Mouse (Mus musculus) R1 (cell line): ENCODE measurements around the gene Ly6g6c.
"Not testable (repeated sequence)": the region's sequence is repeated elsewhere in the genome, so short reads cannot be mapped to it uniquely, and the experiment has no call there.

ENCODE experiments used
- DNase-seq: peaks from one replicate; pipeline ENCODE4 v3.0.0-alpha.2; 2018; ENCODE audit warnings: low read depth, low spot score

Ly6g6c gene

GRCm38 (mm10) chr17:35031272-35031671 is 33.9 kb upstream of the Ly6g6c start:
- no peak for DNase-seq

GRCm38 (mm10) chr17:35031880-35032279 is 33.3 kb upstream of the Ly6g6c start:
- DNase-seq: no peak

GRCm38 (mm10) chr17:35032323-35032870 is 32.8 kb upstream of the Ly6g6c start:
- DNase-seq: no peak

DNA sequence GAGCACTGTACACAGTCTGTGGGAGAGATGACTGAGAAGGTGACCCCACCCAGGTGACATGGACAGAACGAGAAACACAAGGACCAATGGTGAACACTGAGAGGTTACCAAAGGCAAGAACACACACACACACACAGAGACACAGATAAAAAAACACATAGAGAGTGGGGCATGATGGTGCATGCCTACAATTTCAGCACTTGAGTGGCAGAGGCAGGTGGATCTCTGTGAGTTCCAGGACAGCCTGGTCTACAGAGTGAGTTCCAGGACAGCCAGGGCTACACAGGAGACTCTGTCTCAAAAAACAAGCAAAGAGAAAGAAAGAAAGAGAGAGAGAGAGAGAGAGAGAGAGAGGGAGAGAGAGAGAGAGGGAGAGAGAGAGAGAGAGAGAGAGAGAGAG is 31.5 kb upstream of the Ly6g6c start:
- not testable (repeated sequence) for DNase-seq

GRCm38 (mm10) chr17:35034896-35035295 is 30.3 kb upstream of the Ly6g6c start:
- no peak for DNase-seq

DNA sequence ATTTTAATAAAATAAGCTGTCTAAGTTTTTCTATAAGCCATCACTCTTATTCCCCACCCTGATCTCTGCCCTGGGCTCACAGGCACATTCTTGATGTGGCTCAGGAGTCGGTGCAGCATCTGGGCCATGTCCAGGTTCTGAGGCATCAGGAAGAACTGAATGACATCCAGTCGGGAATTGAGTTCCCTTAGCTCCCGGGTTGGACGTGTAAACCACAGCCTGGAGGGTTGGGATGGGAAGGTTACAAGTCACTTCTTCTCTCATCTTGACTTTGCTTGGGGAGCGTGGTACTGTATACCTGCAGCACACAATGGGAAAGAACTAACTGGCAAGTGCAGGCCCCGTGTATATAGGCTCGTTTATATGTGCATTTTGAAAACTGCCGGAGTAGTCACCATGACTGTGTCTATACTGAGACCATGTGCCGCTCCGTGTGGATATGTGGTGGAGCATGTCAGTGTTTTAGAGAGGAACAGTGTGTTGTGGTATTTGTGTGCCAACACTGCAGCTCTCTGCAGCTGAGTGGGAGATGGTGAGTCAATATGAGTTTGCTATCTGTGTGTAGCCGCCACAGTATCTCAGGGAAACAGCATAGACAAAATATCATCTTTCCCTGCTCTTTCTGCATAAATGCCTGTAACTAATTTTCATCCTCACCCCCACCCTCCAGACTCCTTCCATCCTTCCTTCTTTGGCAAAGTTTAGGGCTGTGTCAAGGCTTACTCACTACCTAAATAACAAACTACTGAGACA is 25.9 kb upstream of the Ly6g6c start:
- DNase-seq: no peak

DNA sequence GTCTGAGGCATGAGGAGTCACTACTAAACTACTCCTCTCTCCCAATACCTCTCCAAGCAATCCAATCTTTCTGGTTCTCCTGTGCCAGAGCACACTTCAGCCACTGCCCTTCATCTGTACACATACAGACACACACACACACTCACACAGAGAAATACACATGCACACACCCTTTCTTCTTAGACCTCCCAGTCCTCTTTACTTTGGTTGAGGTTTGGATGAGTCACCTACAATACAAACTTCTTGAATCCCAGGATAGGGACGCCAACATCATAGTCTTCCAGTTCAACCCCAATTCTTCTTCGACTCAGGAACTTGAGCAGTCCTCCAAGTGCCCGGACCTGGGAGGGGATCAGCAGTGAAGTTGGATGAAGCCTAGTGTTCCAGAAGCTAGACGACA is 21.4 kb upstream of the Ly6g6c start:
- no peak for DNase-seq

GRCm38 (mm10) chr17:35044904-35045806 is 20.0 kb upstream of the Ly6g6c start:
- DNase-seq: no peak

DNA sequence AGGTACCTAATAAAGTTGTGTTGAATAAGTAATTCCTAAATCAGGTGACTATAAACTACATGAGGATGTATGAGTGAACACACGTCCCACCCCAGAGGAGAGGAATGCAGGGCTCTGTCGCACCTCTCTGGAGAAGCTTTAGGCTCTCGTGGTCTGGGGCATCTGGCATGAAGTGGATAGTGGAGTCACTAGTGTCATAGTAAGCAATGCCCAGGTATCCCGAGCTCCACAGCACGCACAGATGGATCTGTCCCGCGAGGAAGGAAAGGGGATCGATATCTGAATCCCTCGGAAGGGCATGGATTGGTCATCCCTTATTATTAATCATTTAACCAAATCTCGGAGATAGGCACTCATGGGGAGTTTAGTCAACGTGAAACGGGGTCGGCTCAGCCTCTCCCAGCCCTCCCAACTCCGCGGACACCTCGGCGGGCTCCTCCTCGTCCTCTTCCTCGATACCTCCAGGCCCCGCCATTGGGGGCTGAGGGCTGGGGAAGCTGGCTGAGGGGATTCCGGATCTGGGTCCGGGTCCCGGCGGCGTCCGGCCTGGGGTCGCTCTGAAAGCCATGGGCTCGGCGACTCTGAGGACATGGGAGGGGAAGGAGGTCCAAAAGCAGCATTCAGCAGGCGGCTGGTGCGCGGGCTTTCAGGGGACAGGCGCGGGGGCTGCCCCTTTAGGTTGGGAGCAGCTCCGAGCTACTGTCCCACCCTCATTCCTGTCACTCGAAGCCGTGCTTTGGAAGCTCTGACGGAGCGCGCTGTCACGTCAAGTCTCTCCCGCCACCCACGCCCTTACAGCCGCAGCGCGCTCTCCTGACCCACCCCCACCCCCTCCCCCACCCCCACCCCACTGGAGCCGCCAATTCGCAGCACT is 19.1 kb upstream of the Ly6g6c start:
- peak; percentile 16 for DNase-seq

GRCm38 (mm10) chr17:35046681-35047455 is 18.3 kb upstream of the Ly6g6c start, which contains the start of gene Msh5:
TSS of gene Msh5 (minus strand) at chr17:35046745.
- peak; percentile 100 for DNase-seq

DNA sequence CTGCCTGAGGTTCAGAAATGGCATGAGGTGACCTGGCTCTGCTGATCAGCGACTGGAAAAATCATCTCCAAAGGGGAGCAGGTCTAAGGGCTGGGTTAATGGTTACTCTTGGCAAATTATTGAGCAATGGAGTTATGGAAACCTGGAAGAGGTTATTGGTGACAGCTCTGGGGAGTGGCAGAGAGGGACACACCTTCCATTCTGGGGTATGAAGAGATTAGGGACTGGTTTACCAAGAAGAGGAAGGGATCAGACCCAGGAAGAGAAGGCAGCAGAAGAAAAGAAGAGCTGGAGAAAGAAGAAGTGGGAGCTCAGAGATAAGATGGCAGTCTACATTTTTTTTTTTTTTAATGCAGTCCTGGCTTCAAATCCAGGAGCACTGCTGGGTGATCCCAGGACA is 17.5 kb upstream of the Ly6g6c start:
- no peak for DNase-seq

DNA sequence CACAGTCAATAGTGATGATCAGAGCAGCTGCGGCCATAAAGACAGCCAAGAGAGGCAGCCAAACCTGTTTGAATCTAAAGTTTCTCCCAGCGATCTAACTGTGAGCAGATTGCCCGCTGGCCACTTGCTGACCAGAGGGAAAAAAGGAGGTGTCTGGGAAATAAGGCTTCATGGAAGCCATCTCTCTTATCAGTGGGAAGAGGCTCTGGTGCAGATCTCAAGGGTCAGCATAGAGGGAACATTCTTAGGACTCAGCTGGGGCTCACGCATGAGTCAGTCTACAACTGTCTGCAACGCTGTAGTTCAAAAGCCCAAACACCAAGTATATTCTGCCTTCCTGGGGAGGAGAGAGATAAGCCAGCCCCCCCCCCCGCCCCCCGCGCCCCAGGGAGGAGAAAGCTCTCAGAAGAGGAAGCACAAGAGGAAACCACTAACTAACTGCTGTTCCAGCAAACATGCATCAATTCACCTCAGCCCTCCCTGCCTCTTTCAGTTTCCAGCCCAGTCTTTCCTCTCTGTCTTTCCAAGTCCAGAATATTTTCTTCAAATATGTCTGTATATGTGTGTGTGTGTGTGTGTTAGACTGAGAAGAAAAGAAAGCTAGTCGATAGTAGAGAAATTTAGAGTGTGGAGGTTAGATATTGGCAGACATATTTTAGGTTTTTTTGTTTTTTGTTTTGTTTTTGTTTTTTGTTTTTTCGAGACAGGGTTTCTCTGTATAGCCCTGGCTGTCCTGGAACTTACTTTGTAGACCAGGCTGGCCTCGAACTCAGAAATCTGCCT is 16.8 kb upstream of the Ly6g6c start:
- DNase-seq: no peak

DNA sequence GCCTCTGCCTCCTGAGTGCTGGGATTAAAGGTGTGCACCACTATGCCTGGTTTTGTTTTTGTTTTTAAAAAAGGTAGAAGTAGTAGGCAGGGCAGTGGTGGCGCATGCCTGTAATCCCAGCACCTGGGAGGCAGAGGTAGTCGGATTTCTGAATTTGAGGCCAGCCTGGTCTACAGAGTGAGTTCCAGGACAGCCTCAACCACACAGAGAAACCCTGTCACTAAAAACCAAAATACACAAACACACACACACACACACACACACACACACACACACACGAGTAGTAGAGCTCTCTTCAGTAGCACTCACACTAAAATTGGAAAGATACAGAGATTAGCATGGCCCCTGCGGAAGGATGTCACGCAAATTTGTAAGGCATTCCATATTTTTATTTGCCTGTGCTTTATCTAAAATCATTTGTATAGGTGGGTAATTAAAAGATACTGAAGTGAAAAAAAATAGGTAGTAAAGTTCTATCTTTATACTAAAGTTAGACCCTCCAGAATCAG is 16.2 kb upstream of the Ly6g6c start:
- no peak for DNase-seq

DNA sequence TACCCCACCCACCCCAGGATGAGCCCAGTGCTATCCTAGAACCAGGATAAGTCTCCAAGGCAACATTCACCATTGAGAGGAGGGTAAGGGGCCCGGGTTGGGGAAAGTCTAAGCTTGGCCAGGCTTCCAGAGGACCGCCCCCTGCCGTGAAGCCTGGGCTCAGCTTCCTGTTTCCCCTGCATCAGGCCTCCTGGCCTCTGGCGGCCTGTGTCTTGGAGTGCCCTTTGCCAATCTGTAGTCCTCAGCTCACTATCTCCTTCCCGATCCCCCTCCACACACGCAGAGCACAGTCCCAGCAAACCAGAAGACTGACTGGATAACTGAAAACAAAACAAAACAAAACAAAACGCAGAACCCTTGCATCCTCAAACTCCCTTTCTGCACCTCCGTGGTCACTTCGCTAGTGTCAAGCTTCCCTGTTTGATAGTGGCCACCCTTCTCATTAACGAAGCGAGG is 15.6 kb upstream of the Ly6g6c start, which contains the start of gene Clic1:
Gene Clic1 (plus strand): TSS at position 406 of the 456 bp plus-strand sequence.
- DNase-seq: peak; percentile 41

GRCm38 (mm10) chr17:35050126-35050750 is 14.9 kb upstream of the Ly6g6c start:
- peak; percentile 77 for DNase-seq

GRCm38 (mm10) chr17:35051156-35052086 is 13.8 kb upstream of the Ly6g6c start:
- DNase-seq: peak; percentile 90

- peak; percentile 56 for DNase-seq
These were observed 12.9 kb upstream of the Ly6g6c start for GRCm38 (mm10) chr17:35052271-35052798.
